Mouse (Mus musculus): ENCODE results near the gene Efhd1. TPM values are rescaled to one million over a fixed set of nuclear protein-coding genes. Genes with fewer than 3 reads are reported as not detected.

Gene Efhd1
- polyA plus RNA-seq, 1 experiment: 65.7 TPM

- WGBS: 55% methylated on average over 7 of the region's 7 CpGs
- no peak for DNase-seq
- no peak overlapping the region for H3K4me3 ChIP-seq (replicated peaks; ENCODE audit: insufficient read depth, low read depth, low read length)
- no peaks in the 10 kb centered on the region for H3K27me3 ChIP-seq (ENCODE audit: control insufficient read depth, insufficient read depth, low read length)
- peaks cover 15% of the 10 kb centered on the region for H3K4me1 ChIP-seq (ENCODE audit: control insufficient read depth, insufficient read depth, low read length)
- TF ChIP-seq CTCF (IDR thresholded peaks at IDR 0.05; ENCODE audit: borderline replicate concordance, insufficient read depth, low read depth, low read length) (no peak), POLR2A (IDR thresholded peaks at IDR 0.05; ENCODE audit: borderline replicate concordance, insufficient read depth, low read length) (no peak)
- H3K27ac ChIP-seq (ENCODE audit: insufficient read depth, low read length): no peak overlapping the region
Measured at GRCm38 (mm10) chr1:87232197-87232596, 32.0 kb upstream of the Efhd1 start.

DNA sequence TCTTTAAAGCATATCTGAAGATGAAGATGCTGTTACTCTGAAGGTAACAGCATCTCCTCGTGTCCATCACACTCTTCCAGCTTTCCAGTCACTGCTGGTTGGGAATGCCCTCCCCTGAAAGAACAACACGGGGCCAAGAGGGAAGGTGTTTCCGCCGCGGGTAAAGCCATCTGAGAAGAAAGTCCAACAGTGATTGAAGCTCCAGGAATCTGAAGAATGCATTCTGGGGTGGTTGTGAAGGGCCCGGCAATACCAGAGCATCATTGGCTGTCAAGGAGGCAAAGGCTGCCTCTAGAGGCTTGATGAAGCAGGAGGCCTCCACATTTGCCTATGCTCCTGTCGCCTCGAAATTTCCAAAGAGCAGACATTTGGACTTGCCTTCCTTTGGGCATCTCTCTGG lies 25.1 kb upstream of the Efhd1 start:
- TF ChIP-seq POLR2A (IDR thresholded peaks at IDR 0.05; ENCODE audit: borderline replicate concordance, insufficient read depth, low read length) (no peak), CTCF (IDR thresholded peaks at IDR 0.05; ENCODE audit: borderline replicate concordance, insufficient read depth, low read depth, low read length) (no peak)
- no peaks in the 10 kb centered on the region for H3K27me3 ChIP-seq (ENCODE audit: control insufficient read depth, insufficient read depth, low read length)
- no peak overlapping the region for H3K4me3 ChIP-seq (replicated peaks; ENCODE audit: insufficient read depth, low read depth, low read length)
- WGBS: 83% methylated on average over 8 of the region's 8 CpGs
- H3K27ac ChIP-seq (ENCODE audit: insufficient read depth, low read length): no peak overlapping the region
- no peaks in the 10 kb centered on the region for H3K4me1 ChIP-seq (ENCODE audit: control insufficient read depth, insufficient read depth, low read length)
- no peak for DNase-seq

GRCm38 (mm10) chr1:87243021-87243420 lies 21.1 kb upstream of the Efhd1 start:
- Histone ChIP-seq H3K27ac (ENCODE audit: insufficient read depth, low read length) (no peak overlapping the region), H3K4me1 (ENCODE audit: control insufficient read depth, insufficient read depth, low read length) (no peaks in the 10 kb centered on the region), H3K27me3 (ENCODE audit: control insufficient read depth, insufficient read depth, low read length) (no peaks in the 10 kb centered on the region), H3K4me3 (replicated peaks; ENCODE audit: insufficient read depth, low read depth, low read length) (no peak overlapping the region)
- no peak for DNase-seq
- TF ChIP-seq CTCF (IDR thresholded peaks at IDR 0.05; ENCODE audit: borderline replicate concordance, insufficient read depth, low read depth, low read length) (no peak), POLR2A (IDR thresholded peaks at IDR 0.05; ENCODE audit: borderline replicate concordance, insufficient read depth, low read length) (no peak)
- 92% methylated on average over 8 of the region's 8 CpGs for WGBS

DNA sequence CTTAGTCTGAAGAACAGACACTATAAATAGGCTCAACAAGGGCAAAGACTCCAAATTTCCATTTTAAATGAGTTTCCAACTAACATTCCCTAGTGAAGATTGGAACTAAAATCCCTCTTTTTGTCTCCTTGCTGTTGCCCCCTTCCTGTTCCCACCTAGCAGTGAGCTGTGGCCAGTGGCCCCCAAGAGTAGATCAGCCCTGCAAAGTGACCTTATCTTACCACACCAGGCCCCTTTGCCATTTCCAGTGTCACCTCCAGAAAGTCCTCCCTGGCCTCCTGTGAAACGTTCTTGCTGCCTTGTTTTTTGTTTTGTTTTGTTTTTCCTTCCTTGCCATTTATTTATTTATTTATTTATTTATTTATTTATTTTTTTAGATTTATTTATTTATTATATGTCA lies 18.7 kb upstream of the Efhd1 start:
- Histone ChIP-seq H3K27me3 (ENCODE audit: control insufficient read depth, insufficient read depth, low read length) (no peaks in the 10 kb centered on the region), H3K4me3 (replicated peaks; ENCODE audit: insufficient read depth, low read depth, low read length) (no peak overlapping the region), H3K4me1 (ENCODE audit: control insufficient read depth, insufficient read depth, low read length) (no peaks in the 10 kb centered on the region; the same call in 1 of the 2 replicates), H3K27ac (ENCODE audit: insufficient read depth, low read length) (no peak overlapping the region)
- WGBS: 46% methylated on average over 1 of the region's 1 CpGs
- no peak for TF ChIP-seq CTCF (IDR thresholded peaks at IDR 0.05; ENCODE audit: borderline replicate concordance, insufficient read depth, low read depth, low read length)
- TF ChIP-seq POLR2A (IDR thresholded peaks at IDR 0.05; ENCODE audit: borderline replicate concordance, insufficient read depth, low read length): no peak
- no peak for DNase-seq

- peak; percentile 72 to 83 for DNase-seq
- H3K4me3 ChIP-seq (replicated peaks; ENCODE audit: insufficient read depth, low read depth, low read length): peak overlapping the region; percentile 33
- TF ChIP-seq CTCF (IDR thresholded peaks at IDR 0.05; ENCODE audit: borderline replicate concordance, insufficient read depth, low read depth, low read length) (peak; percentile 94), POLR2A (IDR thresholded peaks at IDR 0.05; ENCODE audit: borderline replicate concordance, insufficient read depth, low read length) (no peak)
- no peaks in the 10 kb centered on the region for H3K27me3 ChIP-seq (ENCODE audit: control insufficient read depth, insufficient read depth, low read length)
- H3K4me1 ChIP-seq (ENCODE audit: control insufficient read depth, insufficient read depth, low read length): no peaks in the 10 kb centered on the region; the same call in 1 of the 2 replicates
- WGBS: 23% methylated on average over 22 of the region's 22 CpGs
- H3K27ac ChIP-seq (ENCODE audit: insufficient read depth, low read length): no peak overlapping the region
Measured at GRCm38 (mm10) chr1:87245929-87246815, 18.0 kb upstream of the Efhd1 start.

DNA sequence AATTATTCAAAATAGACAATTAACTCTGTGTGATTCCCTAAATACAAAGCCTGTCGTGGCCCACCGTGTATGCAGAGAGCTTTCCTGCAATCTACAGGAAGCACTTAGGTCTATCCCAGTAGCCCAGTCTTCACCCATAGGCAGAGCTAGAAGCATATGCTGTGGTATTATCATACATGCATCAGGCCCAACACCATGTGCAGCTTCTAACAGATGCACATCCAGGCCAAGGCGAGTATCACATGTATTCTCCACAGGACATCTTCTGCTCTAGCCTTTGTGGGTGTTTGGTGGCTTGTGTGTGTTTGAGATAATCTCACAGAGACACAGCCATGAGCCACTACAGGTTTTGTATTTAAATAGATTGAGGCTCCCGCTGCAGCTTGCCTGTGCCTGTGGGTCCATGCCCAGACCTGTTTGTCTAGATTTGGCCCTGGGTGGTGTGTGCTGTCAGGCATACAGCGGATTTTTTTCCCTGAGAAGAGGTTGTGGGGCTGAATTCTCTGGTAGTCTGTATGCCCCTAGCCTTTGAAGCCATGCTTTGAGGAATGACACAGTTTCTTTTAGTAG lies 12.0 kb upstream of the Efhd1 start:
- WGBS: 53% methylated on average over 5 of the region's 5 CpGs
- H3K27me3 ChIP-seq (ENCODE audit: control insufficient read depth, insufficient read depth, low read length): no peaks in the 10 kb centered on the region
- no peak overlapping the region for H3K27ac ChIP-seq (ENCODE audit: insufficient read depth, low read length)
- H3K4me3 ChIP-seq (replicated peaks; ENCODE audit: insufficient read depth, low read depth, low read length): no peak overlapping the region
- TF ChIP-seq CTCF (IDR thresholded peaks at IDR 0.05; ENCODE audit: borderline replicate concordance, insufficient read depth, low read depth, low read length) (no peak), POLR2A (IDR thresholded peaks at IDR 0.05; ENCODE audit: borderline replicate concordance, insufficient read depth, low read length) (no peak)
- no peak for DNase-seq
- H3K4me1 ChIP-seq (ENCODE audit: control insufficient read depth, insufficient read depth, low read length): no peaks in the 10 kb centered on the region; the same call in 1 of the 2 replicates

DNA sequence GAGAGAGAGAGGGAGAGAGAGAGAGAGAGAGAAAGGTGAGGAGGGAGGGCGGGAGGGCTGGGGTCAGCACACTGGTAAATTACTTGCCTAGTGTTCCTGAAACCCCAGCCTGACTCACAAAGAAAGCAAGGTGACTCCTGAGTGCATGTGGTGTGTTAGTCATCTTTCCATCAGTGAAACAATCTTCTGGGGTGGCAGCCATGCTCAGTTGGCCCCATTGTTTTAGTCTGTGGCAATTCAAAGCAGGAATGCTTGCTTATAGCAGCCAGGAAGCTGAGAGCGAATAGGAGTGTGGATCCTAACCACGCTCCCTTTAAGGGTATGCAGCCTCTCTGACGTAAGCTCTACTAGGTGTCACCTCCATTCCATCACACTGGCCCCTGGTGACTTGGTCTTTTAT lies 9.0 kb upstream of the Efhd1 start:
- Histone ChIP-seq H3K27me3 (ENCODE audit: control insufficient read depth, insufficient read depth, low read length) (no peaks in the 10 kb centered on the region; the same call in 1 of the 2 replicates), H3K4me1 (ENCODE audit: control insufficient read depth, insufficient read depth, low read length) (peaks cover 2% of the 10 kb centered on the region; the same call in 1 of the 2 replicates), H3K27ac (ENCODE audit: insufficient read depth, low read length) (no peak overlapping the region), H3K4me3 (replicated peaks; ENCODE audit: insufficient read depth, low read depth, low read length) (no peak overlapping the region)
- TF ChIP-seq POLR2A (IDR thresholded peaks at IDR 0.05; ENCODE audit: borderline replicate concordance, insufficient read depth, low read length) (no peak), CTCF (IDR thresholded peaks at IDR 0.05; ENCODE audit: borderline replicate concordance, insufficient read depth, low read depth, low read length) (no peak)
- no peak for DNase-seq
- WGBS: 73% methylated on average over 4 of the region's 4 CpGs
